Mouse (Mus musculus): Measurements from ENCODE around the gene Pet117. TPM values are rescaled to one million over a fixed set of nuclear protein-coding genes. Genes with fewer than 3 reads are reported as not detected.

Pet117 gene
- polyA plus RNA-seq (2015; fragmentation: Nextera tagmentation; extraction: Ambion mirVana), result 2.8 and 4.4 TPM in 2 replicates

DNA sequence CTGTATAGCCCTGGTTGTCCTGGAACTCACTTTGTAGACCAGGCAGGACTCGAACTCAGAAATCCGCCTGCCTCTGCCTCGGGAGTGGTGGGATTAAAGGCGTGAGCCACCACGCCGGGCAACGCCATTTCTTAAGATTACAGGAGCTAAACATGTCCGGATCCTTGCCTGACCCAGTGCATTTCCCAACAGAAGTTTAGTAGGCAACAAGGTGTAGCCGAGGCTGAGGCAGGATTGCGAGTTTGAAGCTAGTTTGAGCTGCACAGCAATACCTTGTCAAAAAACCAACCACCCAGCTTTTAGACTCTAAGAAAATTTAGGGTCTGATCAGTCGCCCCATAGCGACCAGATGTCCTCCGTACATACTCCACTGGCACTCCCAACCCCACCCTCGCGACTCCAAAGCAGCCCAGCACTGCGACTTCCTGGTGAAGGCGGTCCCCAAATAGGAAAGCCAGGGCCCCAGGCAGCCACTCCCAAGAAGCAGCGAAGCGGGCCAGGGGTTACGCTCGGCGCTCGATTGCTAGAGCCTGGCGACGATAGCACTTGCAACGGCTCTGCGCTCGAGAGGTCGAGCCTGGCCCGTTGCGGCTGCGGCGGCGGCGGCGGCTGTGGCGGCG, at the start of gene Pet117, which contains the start of gene Kat14:
TSS of gene Pet117 (plus strand) at position 597 of the 620 bp plus-strand sequence.
TSS of gene Kat14 (plus strand) at position 584 of the 620 bp plus-strand sequence.
- DNase-seq (peak; percentile 90), ATAC-seq (ENCODE audit: low read depth) (peak; percentile 98)
- H3K4me1 ChIP-seq (replicated peaks), result peaks cover 23% of the 10 kb centered on the region
- no peaks in the 10 kb centered on the region for H3K9me3 ChIP-seq (replicated peaks)
- H3K36me3 ChIP-seq, result peaks cover 16% of the 10 kb centered on the region
- no peaks in the 10 kb centered on the region for H3K27me3 ChIP-seq
- H3K9ac ChIP-seq, result peak within 1 kb of the TSS; percentile 85
- peak within 1 kb of the TSS; percentile 78 for H3K4me3 ChIP-seq (replicated peaks)
- peak within 1 kb of the TSS; percentile 87 for H3K27ac ChIP-seq
- H3K4me2 ChIP-seq, result peak within 1 kb of the TSS; percentile 82
- 3% methylated on average over 38 of the region's 38 CpGs for WGBS (ENCODE audit: insufficient replicate concordance)

DNA sequence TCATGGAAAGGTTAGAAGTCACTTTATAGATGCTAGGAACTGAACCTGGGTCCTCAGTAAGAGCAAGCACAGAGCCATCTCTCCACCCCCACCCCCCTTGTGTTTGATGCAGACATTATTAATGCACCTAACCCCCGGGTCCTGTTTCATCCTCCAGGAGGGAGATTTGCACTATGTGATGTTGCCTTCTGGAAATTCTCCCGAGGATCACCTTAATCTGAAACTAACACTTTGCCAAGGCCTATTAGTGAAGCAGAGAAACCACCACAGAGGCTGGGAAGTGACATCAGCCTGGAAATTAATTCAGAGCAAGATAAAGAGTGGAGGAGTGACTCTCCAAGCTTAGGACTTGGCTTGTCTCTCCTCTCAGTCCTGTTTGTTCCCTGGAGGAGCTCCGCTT, 44.6 kb upstream of the Pet117 start:
- H3K36me3 ChIP-seq, result no peaks in the 10 kb centered on the region
- H3K27me3 ChIP-seq, result peaks cover 26% of the 10 kb centered on the region
- ATAC-seq (ENCODE audit: low read depth), result no peak
- no peak overlapping the region for H3K4me3 ChIP-seq (replicated peaks)
- WGBS (ENCODE audit: insufficient replicate concordance), result 64% methylated on average over 3 of the region's 3 CpGs
- no peak overlapping the region for H3K27ac ChIP-seq
- DNase-seq, result no peak
- H3K9ac ChIP-seq, result no peak overlapping the region
- H3K4me2 ChIP-seq, result no peak overlapping the region
- H3K4me1 ChIP-seq (replicated peaks), result no peaks in the 10 kb centered on the region
- no peaks in the 10 kb centered on the region for H3K9me3 ChIP-seq (replicated peaks)

DNA sequence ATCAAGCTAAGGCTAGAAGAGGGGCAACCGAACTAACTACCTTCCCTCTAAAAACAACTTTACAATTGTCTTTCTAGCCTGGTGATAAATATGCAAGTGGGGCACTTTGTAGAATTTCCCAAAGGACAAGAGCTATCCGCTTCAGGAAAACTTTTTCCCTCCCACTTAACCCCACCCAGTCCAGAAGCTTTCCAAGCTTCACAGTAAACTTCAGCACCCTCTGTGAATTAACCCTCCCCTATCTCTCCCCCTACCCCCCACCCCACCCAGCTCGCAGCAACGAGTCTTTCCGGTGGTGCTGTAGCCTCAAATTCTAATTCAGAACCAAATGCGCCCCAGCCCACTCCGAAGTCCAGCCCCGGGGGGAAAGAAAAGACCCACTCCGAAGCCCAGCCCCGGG, 39.3 kb upstream of the Pet117 start:
- H3K27ac ChIP-seq, result no peak overlapping the region
- no peaks in the 10 kb centered on the region for H3K36me3 ChIP-seq
- H3K4me2 ChIP-seq, result no peak overlapping the region
- H3K9ac ChIP-seq, result no peak overlapping the region
- H3K4me1 ChIP-seq (replicated peaks), result peaks cover 21% of the 10 kb centered on the region
- no peak overlapping the region for H3K4me3 ChIP-seq (replicated peaks)
- H3K27me3 ChIP-seq, result peaks cover 78% of the 10 kb centered on the region
- no peaks in the 10 kb centered on the region for H3K9me3 ChIP-seq (replicated peaks)
- ATAC-seq (ENCODE audit: low read depth) (no peak), DNase-seq (no peak)
- WGBS (ENCODE audit: insufficient replicate concordance), result 9% methylated on average over 10 of the region's 10 CpGs

DNA sequence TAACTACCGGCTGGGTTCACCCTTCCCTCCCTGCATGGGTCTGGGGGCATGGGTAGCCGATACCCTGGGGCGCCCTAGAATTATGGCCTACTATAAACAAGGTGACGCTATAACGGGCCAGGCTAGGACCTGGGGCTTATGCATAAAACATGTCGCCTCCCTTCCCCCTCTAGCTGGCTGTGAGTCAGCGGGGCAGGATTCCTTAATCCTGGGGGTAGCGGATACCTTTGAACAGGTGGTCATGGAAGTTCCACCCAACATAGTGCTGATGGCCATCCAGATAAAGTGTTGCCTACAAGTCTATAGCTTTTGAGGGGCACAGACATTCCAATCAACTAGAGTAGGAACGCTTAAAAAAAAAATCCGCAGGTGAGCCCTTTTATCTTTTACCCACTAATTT, 38.9 kb upstream of the Pet117 start:
- WGBS (ENCODE audit: insufficient replicate concordance), result 7% methylated on average over 10 of the region's 10 CpGs

DNA sequence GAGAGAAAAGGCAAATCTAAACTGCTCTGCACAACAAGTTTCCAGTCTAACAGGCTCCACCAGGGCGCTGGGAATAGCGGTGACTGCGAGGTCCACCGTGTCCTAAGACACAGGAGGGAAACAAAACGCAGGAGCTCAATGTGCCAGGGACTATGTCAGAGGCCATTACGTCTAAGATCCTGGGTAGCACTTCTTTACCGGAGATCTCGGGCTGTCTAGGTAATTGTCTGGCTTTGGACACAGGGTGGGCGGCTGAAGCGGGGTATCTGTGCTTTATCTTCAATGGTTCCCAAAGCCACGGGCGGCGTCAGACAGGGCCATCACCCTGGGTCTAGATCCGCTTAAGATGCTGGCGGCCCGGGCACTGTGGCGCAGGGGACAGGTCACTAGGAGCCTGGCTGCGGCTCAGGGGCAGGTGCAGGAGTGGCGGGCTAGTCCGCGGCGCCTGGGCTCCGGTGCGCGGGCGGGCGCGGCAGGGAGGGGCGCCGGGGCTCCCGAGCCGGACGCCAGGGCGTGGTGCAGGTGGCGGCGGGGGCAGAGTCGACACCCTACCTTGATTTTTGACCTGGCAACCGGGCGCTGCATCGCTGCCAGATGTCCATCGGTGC, 38.3 kb upstream of the Pet117 start:
- Histone ChIP-seq H3K27ac (no peak overlapping the region), H3K9me3 (replicated peaks) (no peaks in the 10 kb centered on the region), H3K27me3 (peaks cover 88% of the 10 kb centered on the region), H3K36me3 (no peaks in the 10 kb centered on the region), H3K4me3 (replicated peaks) (peak overlapping the region; percentile 52), H3K4me1 (replicated peaks) (peaks cover 21% of the 10 kb centered on the region), H3K4me2 (peak overlapping the region; percentile 70), H3K9ac (no peak overlapping the region)
- DNase-seq (no peak), ATAC-seq (ENCODE audit: low read depth) (no peak)
- WGBS (ENCODE audit: insufficient replicate concordance), result under 1% methylated on average over 41 of the region's 41 CpGs

More for the DNA sequence above, 38.9 kb upstream of the Pet117 start:
- Histone ChIP-seq H3K27ac (no peak overlapping the region), H3K4me1 (replicated peaks) (peaks cover 21% of the 10 kb centered on the region), H3K4me2 (no peak overlapping the region), H3K9ac (no peak overlapping the region), H3K9me3 (replicated peaks) (no peaks in the 10 kb centered on the region), H3K4me3 (replicated peaks) (peak overlapping the region; percentile 52; the same call in 1 of the 2 replicates), H3K36me3 (no peaks in the 10 kb centered on the region), H3K27me3 (peaks cover 83% of the 10 kb centered on the region)
- ATAC-seq (ENCODE audit: low read depth), result no peak
- DNase-seq, result no peak

DNA sequence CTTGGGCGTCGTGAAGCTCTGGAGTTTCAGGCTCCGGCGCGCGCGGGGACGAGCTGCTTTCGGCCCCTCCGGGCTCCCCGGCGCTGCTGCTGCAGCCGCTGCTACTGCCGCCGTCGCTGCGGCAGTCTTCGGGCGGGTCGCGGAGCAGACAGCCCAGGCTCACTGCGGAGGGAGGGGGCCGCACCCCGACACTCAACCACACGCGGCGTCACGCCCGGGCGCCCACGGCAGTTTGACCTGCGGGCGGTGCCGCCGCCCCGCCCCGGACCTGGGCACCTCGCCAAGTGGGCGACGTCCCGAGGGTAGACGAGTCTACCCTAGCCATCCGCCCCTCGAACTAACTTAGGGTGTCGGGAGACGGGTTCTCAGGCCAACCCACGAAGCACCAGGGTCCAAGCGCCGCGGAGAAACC, 37.8 kb upstream of the Pet117 start:
- peak overlapping the region; percentile 70 for H3K4me2 ChIP-seq
- no peaks in the 10 kb centered on the region for H3K36me3 ChIP-seq
- peaks cover 91% of the 10 kb centered on the region for H3K27me3 ChIP-seq
- no peaks in the 10 kb centered on the region for H3K9me3 ChIP-seq (replicated peaks)
- H3K4me1 ChIP-seq (replicated peaks), result peaks cover 21% of the 10 kb centered on the region
- DNase-seq (no peak), ATAC-seq (ENCODE audit: low read depth) (no peak)
- H3K4me3 ChIP-seq (replicated peaks), result peak overlapping the region; percentile 52
- WGBS (ENCODE audit: insufficient replicate concordance), result under 1% methylated on average over 49 of the region's 50 CpGs
- H3K27ac ChIP-seq, result no peak overlapping the region
- H3K9ac ChIP-seq, result 0 out of 2 replicates have a peak overlapping the region, but pooled peaks have one; percentile 13

DNA sequence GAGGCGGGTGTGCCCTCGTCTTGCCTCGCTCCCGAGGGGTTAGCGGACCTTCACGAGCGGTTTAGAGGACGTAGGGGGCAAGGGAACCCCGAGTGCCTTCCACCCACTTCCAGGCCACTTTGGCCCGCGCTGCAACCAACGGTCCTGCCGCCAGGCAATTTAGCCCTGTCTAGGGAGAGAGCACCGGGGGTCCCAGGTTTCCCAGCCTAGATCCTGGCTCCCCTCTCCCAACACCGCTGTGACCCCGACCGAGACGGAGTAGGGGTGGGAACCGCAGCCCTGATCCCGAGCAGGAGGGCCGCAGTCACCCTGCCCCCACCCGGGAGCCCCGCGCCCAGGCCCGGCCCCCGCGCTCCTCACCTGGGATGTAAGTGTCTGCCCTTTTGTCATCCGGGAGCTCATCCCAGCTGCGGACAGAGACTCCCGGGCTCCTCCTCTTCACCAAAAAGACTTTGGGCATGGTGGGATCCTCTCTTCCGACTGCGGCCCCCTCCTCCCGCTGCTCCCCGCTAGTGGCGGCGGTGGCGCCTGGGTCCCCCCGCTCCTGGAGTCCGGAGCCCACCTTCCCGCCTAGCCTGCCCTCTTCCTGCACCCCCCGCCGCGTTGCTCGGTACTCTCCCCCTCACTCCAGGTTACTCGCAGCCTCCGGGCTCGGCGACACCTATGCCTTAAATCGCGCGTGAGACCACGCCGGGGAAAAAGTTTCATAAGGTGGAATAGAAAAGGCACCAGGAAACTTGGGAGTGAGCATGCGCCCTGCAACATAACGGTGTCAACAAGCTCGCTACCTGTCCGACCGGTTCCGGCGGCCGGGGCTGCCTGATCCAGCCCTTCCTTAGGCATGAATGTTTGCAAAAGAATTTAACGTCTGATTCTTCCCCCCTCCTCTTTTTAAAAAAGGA, 37.1 kb upstream of the Pet117 start, which contains the start of gene Ovol2:
TSS of gene Ovol2 (minus strand) at position 746 of the 902 bp plus-strand sequence.
- DNase-seq, result no peak
- H3K27ac ChIP-seq, result no peak within 1 kb of the TSS
- no peaks in the 10 kb centered on the region for H3K36me3 ChIP-seq
- H3K4me1 ChIP-seq (replicated peaks), result peaks cover 21% of the 10 kb centered on the region
- ATAC-seq (ENCODE audit: low read depth), result no peak
- no peaks in the 10 kb centered on the region for H3K9me3 ChIP-seq (replicated peaks)
- peaks cover 93% of the 10 kb centered on the region for H3K27me3 ChIP-seq
- peak within 1 kb of the TSS; percentile 52 for H3K4me3 ChIP-seq (replicated peaks)
- peak within 1 kb of the TSS; percentile 70 for H3K4me2 ChIP-seq
- WGBS (ENCODE audit: insufficient replicate concordance), result 1% methylated on average over 62 of the region's 62 CpGs
- H3K9ac ChIP-seq, result 0 out of 2 replicates have a peak within 1 kb of the TSS, but pooled peaks have one; percentile 13

DNA sequence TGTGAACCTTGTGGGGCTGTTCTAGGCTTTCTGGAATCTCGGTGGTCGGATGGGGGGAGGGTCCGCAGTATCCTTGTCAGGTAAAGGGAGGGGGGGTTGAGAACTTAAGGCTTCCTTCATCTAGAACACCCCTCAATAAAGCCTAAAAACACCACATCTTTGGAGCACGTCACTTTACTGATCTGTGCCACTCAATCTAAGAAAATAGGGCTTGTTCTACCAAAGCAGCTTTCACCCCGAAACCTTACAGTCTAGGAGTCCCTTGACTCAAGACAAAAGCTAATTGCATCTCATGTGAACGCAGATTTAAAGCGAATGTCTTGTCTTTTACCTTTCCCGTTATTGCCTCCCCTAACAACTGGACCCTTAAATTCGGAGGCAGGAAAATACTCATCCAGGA, 36.3 kb upstream of the Pet117 start:
- Histone ChIP-seq H3K9ac (no peak overlapping the region), H3K36me3 (no peaks in the 10 kb centered on the region), H3K27me3 (peaks cover 90% of the 10 kb centered on the region), H3K4me3 (replicated peaks) (no peak overlapping the region; the same call in 1 of the 2 replicates), H3K27ac (no peak overlapping the region), H3K9me3 (replicated peaks) (no peaks in the 10 kb centered on the region), H3K4me1 (replicated peaks) (peaks cover 21% of the 10 kb centered on the region), H3K4me2 (no peak overlapping the region)
- ATAC-seq (ENCODE audit: low read depth) (no peak), DNase-seq (no peak)
- 6% methylated on average over 9 of the region's 9 CpGs for WGBS (ENCODE audit: insufficient replicate concordance)

DNA sequence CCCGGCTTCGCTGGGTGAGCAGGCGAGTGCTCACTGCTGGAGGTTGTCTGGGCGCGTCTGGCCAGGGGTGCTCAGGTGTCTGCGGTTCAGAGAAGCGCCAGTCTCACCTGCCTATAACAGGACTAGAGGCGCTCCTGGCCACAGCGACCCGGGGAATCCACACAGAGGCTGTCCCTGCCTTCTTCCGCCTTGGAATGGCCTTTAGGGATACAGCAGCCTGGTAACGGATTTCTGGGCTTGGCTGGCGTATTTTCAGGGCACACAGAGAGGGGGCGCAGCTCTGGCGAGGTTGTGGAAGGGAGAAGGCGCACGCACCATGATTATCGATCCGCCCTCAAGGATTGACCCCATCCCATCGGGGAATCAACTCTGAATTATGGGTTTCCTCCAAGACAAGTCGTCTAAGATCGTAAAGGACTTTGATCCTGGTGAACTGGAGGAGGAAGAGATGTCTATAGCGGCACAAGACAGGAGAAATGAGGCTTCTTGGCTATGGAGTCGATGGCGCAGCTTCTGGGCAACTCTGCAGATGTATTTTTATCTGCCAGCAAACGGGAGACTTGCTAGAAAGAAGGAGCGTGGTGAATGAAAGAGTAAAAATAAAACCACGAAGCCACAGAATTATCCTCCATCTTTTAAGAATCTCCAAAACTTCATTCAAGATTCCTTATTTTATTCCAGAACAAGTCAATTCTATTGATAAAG, 35.5 kb upstream of the Pet117 start:
- Histone ChIP-seq H3K4me3 (replicated peaks) (peak overlapping the region; percentile 14; the same call in 1 of the 2 replicates), H3K27ac (no peak overlapping the region)
- no peak for ATAC-seq (ENCODE audit: low read depth)

DNA sequence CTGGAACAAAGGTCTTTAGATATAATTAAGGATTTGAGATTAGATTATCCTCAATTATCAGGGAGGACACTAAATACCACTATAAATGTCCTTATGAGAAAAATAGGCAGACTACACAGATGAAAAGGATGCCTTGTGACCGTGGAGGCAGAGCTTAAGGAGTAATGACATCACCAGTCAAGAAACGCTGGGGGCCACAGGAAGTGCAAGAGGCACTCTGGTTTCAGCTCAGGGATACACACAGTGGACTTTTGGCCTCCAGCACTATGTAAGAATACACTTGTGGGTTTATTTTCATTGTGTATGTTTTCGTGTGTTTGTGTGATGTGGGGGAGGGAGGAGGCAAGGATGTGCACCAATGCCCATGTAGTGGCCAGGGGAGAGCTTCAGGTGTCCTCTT, 31.6 kb upstream of the Pet117 start:
- no peaks in the 10 kb centered on the region for H3K9me3 ChIP-seq (replicated peaks)
- H3K4me2 ChIP-seq, result no peak overlapping the region
- no peak overlapping the region for H3K4me3 ChIP-seq (replicated peaks)
- H3K9ac ChIP-seq, result no peak overlapping the region
- WGBS (ENCODE audit: insufficient replicate concordance), result 26% methylated on average over 3 of the region's 3 CpGs
- no peak overlapping the region for H3K27ac ChIP-seq
- H3K36me3 ChIP-seq, result no peaks in the 10 kb centered on the region
- H3K4me1 ChIP-seq (replicated peaks), result no peaks in the 10 kb centered on the region; the same call in 1 of the 2 replicates
- DNase-seq, result no peak
- no peak for ATAC-seq (ENCODE audit: low read depth)
- H3K27me3 ChIP-seq, result peaks cover 44% of the 10 kb centered on the region

More for the DNA sequence above, 35.5 kb upstream of the Pet117 start:
- Histone ChIP-seq H3K9me3 (replicated peaks) (no peaks in the 10 kb centered on the region), H3K36me3 (no peaks in the 10 kb centered on the region), H3K9ac (no peak overlapping the region), H3K27me3 (peaks cover 84% of the 10 kb centered on the region), H3K4me1 (replicated peaks) (peaks cover 21% of the 10 kb centered on the region), H3K4me2 (peak overlapping the region; percentile 28)
- no peak for DNase-seq
- WGBS (ENCODE audit: insufficient replicate concordance), result 7% methylated on average over 28 of the region's 28 CpGs
